Mouse (Mus musculus): ENCODE data around the gene Cd3eap.

GRCm38 (mm10) chr7:19357381-19358375 lies 1.6 kb downstream of the Cd3eap start:
- TF ChIP-seq CTCF (IDR thresholded peaks at IDR 0.05; ENCODE audit: borderline replicate concordance, insufficient read depth, low read depth, low read length) (no peak), POLR2A (IDR thresholded peaks at IDR 0.05; ENCODE audit: borderline replicate concordance, insufficient read depth, low read length) (no peak)
